Mouse (Mus musculus) G1E (cell line): Measurements from ENCODE around the gene Hpcal1. TPM values are rescaled to one million over a fixed set of nuclear protein-coding genes. Genes with fewer than 3 reads are reported as not detected.

Experiments used
- ATAC-seq: 2 replicates; pipeline ENCODE4 v1.8.0; 2016; ENCODE audit warnings: mild to moderate bottlenecking; ENCODE audit not compliant: insufficient number of reproducible peaks, poor library complexity, low FRiP score, severe bottlenecking; ENCODE audit errors: extremely low read depth
- DNase-seq: peaks from one replicate; pipeline ENCODE4 v3.0.0; 2012; ENCODE audit warnings: low spot score
- H3K27me3 ChIP-seq: 2 replicates; pipeline ENCODE4 v1.6.1; 2012; ENCODE audit warnings: mild to moderate bottlenecking, low read length, inconsistent platforms; ENCODE audit not compliant: insufficient read depth
- H3K36me3 ChIP-seq: replicated peaks from 2 replicates; pipeline ENCODE3; 2012; ENCODE audit warnings: mild to moderate bottlenecking, inconsistent platforms
- H3K4me1 ChIP-seq: 2 replicates; pipeline ENCODE4 v1.6.1; 2012; ENCODE audit warnings: low read depth, low read length, inconsistent platforms, mixed read lengths; ENCODE audit not compliant: insufficient read depth
- H3K4me3 ChIP-seq: 2 replicates; pipeline ENCODE4 v1.5.1; 2012; ENCODE audit warnings: low read depth, mild to moderate bottlenecking, inconsistent platforms, low read length, moderate library complexity, mixed read lengths
- H3K9me3 ChIP-seq: replicated peaks from 2 replicates; pipeline ENCODE4 v1.6.1; 2012; ENCODE audit warnings: inconsistent platforms
- CTCF ChIP-seq: IDR thresholded peaks from 2 replicates; pipeline ENCODE4 v1.5.1; 2012; ENCODE audit warnings: low read depth, low read length, inconsistent platforms, mixed read lengths
- GATA1 ChIP-seq: IDR thresholded peaks from 2 replicates; pipeline ENCODE4 v1.6.1; 2012; ENCODE audit warnings: borderline replicate concordance, low read length, inconsistent platforms, mixed read lengths
- GATA2 ChIP-seq: IDR thresholded peaks from 2 replicates; pipeline ENCODE4 v1.6.1; 2012; ENCODE audit warnings: low read depth, low read length, inconsistent platforms, borderline replicate concordance
- POLR2AphosphoS5 ChIP-seq: IDR thresholded peaks from 2 replicates; pipeline ENCODE4 v1.6.1; 2012; ENCODE audit warnings: low read depth, low read length, inconsistent platforms; ENCODE audit not compliant: insufficient replicate concordance
- TAL1 ChIP-seq: conservative IDR thresholded peaks from 2 replicates; pipeline ENCODE4 v1.6.1; 2012; ENCODE audit warnings: low read depth, low read length, inconsistent platforms, mixed read lengths
- polyA plus RNA-seq: library from polyadenylated mRNA; stranded (reverse); fragments of >175 nt; gene quantifications from 2 replicates; pipeline ENCODE4 v1.2.3, GENCODE M21; 2012
- total RNA-seq, 2 experiments: library from RNA; stranded (forward) in 1 of 2; stranded (reverse) in 1 of 2; fragments of 200-1000 nt in 1 of 2; fragments of >200 nt in 1 of 2; fragmentation: Nextera tagmentation in 1 of 2; gene quantifications; 2 replicates each; pipeline ENCODE4 v1.2.3; 2014 to 2017

The Hpcal1 gene
- total and polyA plus RNA-seq, 3 experiments: not detected

GRCm38 (mm10) chr12:17733114-17733904, 42.7 kb downstream of the Hpcal1 start:
- no peaks in the 10 kb centered on the region for H3K27me3 ChIP-seq
- H3K4me1 ChIP-seq: no peaks in the 10 kb centered on the region
- peaks cover 21% of the 10 kb centered on the region for H3K9me3 ChIP-seq
- ATAC-seq (no peak), DNase-seq (no peak)
- no peak for TF ChIP-seq GATA2
- no peak for TF ChIP-seq TAL1
- no peak for TF ChIP-seq POLR2AphosphoS5
- no peak for TF ChIP-seq GATA1
- TF ChIP-seq CTCF: no peak
- no peaks in the 10 kb centered on the region for H3K36me3 ChIP-seq
- no peak overlapping the region for H3K4me3 ChIP-seq

GRCm38 (mm10) chr12:17736396-17736795, 45.7 kb downstream of the Hpcal1 start:
- no peak for TF ChIP-seq CTCF
- no peak for TF ChIP-seq TAL1
- no peak for TF ChIP-seq GATA1
- TF ChIP-seq POLR2AphosphoS5: no peak
- TF ChIP-seq GATA2: no peak
- DNase-seq: no peak
- no peak for ATAC-seq
- Histone ChIP-seq H3K4me1 (no peaks in the 10 kb centered on the region), H3K4me3 (no peak overlapping the region), H3K36me3 (no peaks in the 10 kb centered on the region), H3K9me3 (peaks cover 27% of the 10 kb centered on the region), H3K27me3 (no peaks in the 10 kb centered on the region)

GRCm38 (mm10) chr12:17736859-17737577, 46.4 kb downstream of the Hpcal1 start:
- H3K36me3 ChIP-seq: no peaks in the 10 kb centered on the region
- TF ChIP-seq CTCF (no peak), POLR2AphosphoS5 (no peak), GATA2 (no peak), TAL1 (no peak), GATA1 (no peak)
- no peak for DNase-seq
- H3K4me3 ChIP-seq: no peak overlapping the region
- no peaks in the 10 kb centered on the region for H3K4me1 ChIP-seq
- no peak for ATAC-seq
- peaks cover 29% of the 10 kb centered on the region for H3K9me3 ChIP-seq
- H3K27me3 ChIP-seq: no peaks in the 10 kb centered on the region

GRCm38 (mm10) chr12:17737808-17738207, 47.2 kb downstream of the Hpcal1 start:
- no peak for ATAC-seq
- Histone ChIP-seq H3K9me3 (peaks cover 33% of the 10 kb centered on the region), H3K4me3 (no peak overlapping the region), H3K4me1 (no peaks in the 10 kb centered on the region), H3K36me3 (no peaks in the 10 kb centered on the region), H3K27me3 (no peaks in the 10 kb centered on the region)
- no peak for TF ChIP-seq GATA1
- no peak for TF ChIP-seq CTCF
- no peak for TF ChIP-seq TAL1
- TF ChIP-seq GATA2: no peak
- TF ChIP-seq POLR2AphosphoS5: no peak
- no peak for DNase-seq

- TF ChIP-seq POLR2AphosphoS5: no peak
- no peak for TF ChIP-seq GATA1
- TF ChIP-seq GATA2: no peak
- no peak for TF ChIP-seq TAL1
- no peaks in the 10 kb centered on the region for H3K4me1 ChIP-seq
Measured at GRCm38 (mm10) chr12:17738473-17738872, 47.8 kb downstream of the Hpcal1 start.

GRCm38 (mm10) chr12:17740226-17740625, 49.6 kb downstream of the Hpcal1 start:
- TF ChIP-seq GATA1 (no peak), CTCF (no peak), GATA2 (no peak), POLR2AphosphoS5 (no peak), TAL1 (no peak)
- no peaks in the 10 kb centered on the region for H3K36me3 ChIP-seq
- peaks cover 35% of the 10 kb centered on the region for H3K9me3 ChIP-seq
- H3K4me3 ChIP-seq: no peak overlapping the region
- no peak for DNase-seq
- H3K27me3 ChIP-seq: no peaks in the 10 kb centered on the region
- no peaks in the 10 kb centered on the region for H3K4me1 ChIP-seq
- ATAC-seq: no peak

More at GRCm38 (mm10) chr12:17738473-17738872, 47.8 kb downstream of the Hpcal1 start:
- ATAC-seq (no peak), DNase-seq (no peak)
- Histone ChIP-seq H3K9me3 (peaks cover 30% of the 10 kb centered on the region), H3K4me3 (no peak overlapping the region), H3K27me3 (no peaks in the 10 kb centered on the region), H3K36me3 (no peaks in the 10 kb centered on the region)
